Comparison of ENCODE assay signal across 29 mouse cellular contexts in the genomic region with DNA sequence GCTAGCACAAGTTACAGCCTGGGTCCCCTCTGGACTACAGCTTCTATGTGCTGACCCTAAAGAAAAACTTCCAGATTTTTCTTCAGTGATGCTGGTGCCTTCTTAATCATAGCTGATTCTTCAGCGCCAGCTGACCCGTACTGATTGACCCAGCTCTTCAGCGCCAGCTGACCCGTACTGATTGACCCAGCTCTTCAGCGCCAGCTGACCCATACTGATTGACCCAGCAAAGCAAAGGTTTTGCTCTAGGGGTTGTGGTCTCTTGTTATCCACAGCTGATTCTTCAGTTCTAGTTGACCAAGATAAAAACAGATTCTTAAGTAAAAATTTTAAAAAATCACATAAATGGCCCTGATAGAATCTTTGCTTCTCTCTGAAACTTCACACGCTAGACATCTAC. TPM values are rescaled to one million over a fixed set of nuclear protein-coding genes. Genes with fewer than 3 reads are reported as not detected.
"Had no signal": no experiment of that assay in that cellular context is flagged by ENCODE, and none has a peak within 500 bp of the region (broad histone marks: within the 10 kb centered on the region; RNA-seq: fewer than 3 reads in every experiment).

No protein-coding gene starts in this region.

- H3K36me3 ChIP-seq: heart, embryonic 10.5 days; heart, embryonic 12.5 days; hindbrain, embryonic 10.5 days; hindbrain, embryonic 12.5 days; intestine, embryonic 15.5 days; limb, embryonic 10.5 days; limb, embryonic 12.5 days had no signal

- H3K27me3 ChIP-seq: heart, embryonic 12.5 days; hindbrain, embryonic 12.5 days; intestine, embryonic 15.5 days; limb, embryonic 12.5 days; liver, embryonic 12.5 days had no signal

- H3K9me3 ChIP-seq: heart, embryonic 10.5 days; heart, embryonic 12.5 days; hindbrain, embryonic 10.5 days; intestine, embryonic 15.5 days; limb, embryonic 10.5 days; liver, embryonic 12.5 days had no signal

- H3K27ac ChIP-seq: gastrocnemius, adult 2 months; heart, embryonic 10.5 days; hindbrain, embryonic 10.5 days; hindbrain, embryonic 12.5 days; hindbrain, embryonic 14.5 days; intestine, embryonic 15.5 days; layer of hippocampus, adult 2 months; left cerebral cortex, adult 2 months; limb, embryonic 10.5 days; limb, embryonic 12.5 days; liver, embryonic 12.5 days had no signal

- H3K4me3 ChIP-seq: gastrocnemius, adult 2 months; heart, embryonic 10.5 days; heart, embryonic 12.5 days; hindbrain, embryonic 10.5 days; hindbrain, embryonic 12.5 days; intestine, embryonic 15.5 days; layer of hippocampus, adult 2 months; left cerebral cortex, adult 2 months; limb, embryonic 10.5 days; limb, embryonic 12.5 days; liver, embryonic 12.5 days had no signal

- H3K4me2 ChIP-seq: heart, embryonic 12.5 days; hindbrain, embryonic 12.5 days; hindbrain, embryonic 14.5 days; intestine, embryonic 15.5 days; limb, embryonic 12.5 days; liver, embryonic 12.5 days had no signal

- H3K9ac ChIP-seq: heart, embryonic 12.5 days; hindbrain, embryonic 12.5 days; hindbrain, embryonic 14.5 days; intestine, embryonic 15.5 days; limb, embryonic 12.5 days; liver, embryonic 12.5 days had no signal

- H3K4me1 ChIP-seq: heart, embryonic 10.5 days; limb, embryonic 12.5 days had no signal

- ATAC-seq: forebrain, embryonic 16.5 days; hindbrain, embryonic 16.5 days; inflammation-experienced regulatory T-cells, adult 6 months; intestine, embryonic 15.5 days; intestine, postnatal 0 days; liver, embryonic 12.5 days had no signal

- DNase-seq: gastrocnemius, adult 2 months; gastrocnemius, postnatal 10 days; gastrocnemius, postnatal 25 days; heart, adult 18-20 months; heart, postnatal 10 days; heart, postnatal 4 days; kidney, postnatal 10 days; kidney, postnatal 25 days; liver had no signal

RNA-seq across cellular contexts. Expression of gene Hsd17b3, which starts 35.9 kb away (rescaled TPM):
- polyA plus RNA-seq: forebrain, embryonic 16.5 days; frontal cortex, adult 2 months; heart, embryonic 10.5 days; heart, embryonic 12.5 days; heart, embryonic 14.5 days; heart, embryonic 16.5 days; hindbrain, embryonic 10.5 days; hindbrain, embryonic 12.5 days; hindbrain, embryonic 14.5 days; hindbrain, embryonic 16.5 days; inflammation-experienced regulatory T-cells, adult 6 months; intestine, embryonic 15.5 days; kidney, embryonic 14.5 days; limb, embryonic 10.5 days; limb, embryonic 12.5 days; limb, embryonic 14.5 days; liver, embryonic 12.5 days had no signal
